Mouse (Mus musculus) liver, embryonic 11.5 days (tissue): Measurements from ENCODE around the gene Btbd35f8. TPM values are rescaled to one million over a fixed set of nuclear protein-coding genes. Genes with fewer than 3 reads are reported as not detected.
"Not testable (repeated sequence)": the region's sequence is repeated elsewhere in the genome, so short reads cannot be mapped to it uniquely, and the experiment has no call there.

Experiments used
- ATAC-seq: fragments of 200-750 bp; cut with Nextera tagmentation; replicated peaks from 2 replicates; pipeline ENCODE4 v1.8.0; 2017; ENCODE audit warnings: moderate number of reproducible peaks, mild to moderate bottlenecking, moderate TSS enrichment, moderate library complexity; ENCODE audit not compliant: low FRiP score
- DNase-seq: peaks from one replicate; pipeline ENCODE4 v3.0.0-alpha.2; 2017; ENCODE audit warnings: low spot score
- H3K27ac ChIP-seq: fragments of 300-500 bp; sonication (generic); 2 replicates; pipeline ENCODE4 v1.5.1; 2014; ENCODE audit warnings: mild to moderate bottlenecking, low read depth, low read length, control low read depth
- H3K27me3 ChIP-seq: fragments of 300-500 bp; sonication (generic); replicated peaks from 2 replicates; pipeline ENCODE4 v1.6.1; 2014; ENCODE audit warnings: low read length, mixed read lengths; ENCODE audit not compliant: control insufficient read depth, insufficient read depth
- H3K36me3 ChIP-seq: fragments of 300-500 bp; sonication (generic); 2 replicates; pipeline ENCODE4 v1.6.1; 2014; ENCODE audit warnings: mild to moderate bottlenecking, low read length, moderate library complexity, mixed read lengths; ENCODE audit not compliant: control insufficient read depth, insufficient read depth
- H3K4me1 ChIP-seq: fragments of 300-500 bp; sonication (generic); replicated peaks from 2 replicates; pipeline ENCODE4 v1.6.1; 2014; ENCODE audit warnings: low read length, mixed read lengths; ENCODE audit not compliant: control insufficient read depth, insufficient read depth
- H3K4me2 ChIP-seq: fragments of 300-500 bp; sonication (generic); 2 replicates; pipeline ENCODE4 v1.6.1; 2014; ENCODE audit warnings: mild to moderate bottlenecking, control low read depth, moderate library complexity
- H3K4me3 ChIP-seq: fragments of 300-500 bp; sonication (generic); 2 replicates; pipeline ENCODE4 v1.5.1; 2014; ENCODE audit warnings: low read depth, low read length, control low read depth
- H3K9ac ChIP-seq: fragments of 300-500 bp; sonication (generic); 2 replicates; pipeline ENCODE4 v1.6.1; 2014; ENCODE audit warnings: low read depth, low read length, control low read depth
- H3K9me3 ChIP-seq: fragments of 300-500 bp; sonication (generic); 2 replicates; pipeline ENCODE4 v1.6.1; 2016; ENCODE audit warnings: low read length, inconsistent platforms, mixed read lengths; ENCODE audit not compliant: control insufficient read depth
- WGBS: fragments of 180-500 bp; shearing (Covaris S2); extraction: QIAGEN DNeasy Blood & Tissue Kit; methylation state at CpG from one replicate; pipeline ENCODE4 v1.1.7; 2014; 5-methylcytosine and 5-hydroxymethylcytosine counted together
- polyA plus RNA-seq: library from polyadenylated mRNA; unstranded; fragments of >200 nt; fragmentation: Nextera tagmentation; extraction: Ambion mirVana; gene quantifications from 2 replicates; pipeline ENCODE4 v1.2.1, GENCODE M21; 2014

Btbd35f8 gene
- polyA plus RNA-seq: not detected in 2 replicates

- not testable (repeated sequence) for ATAC-seq, H3K9ac ChIP-seq, H3K4me3 ChIP-seq, H3K4me2 ChIP-seq, H3K27ac ChIP-seq, H3K36me3 ChIP-seq, H3K4me1 ChIP-seq, H3K9me3 ChIP-seq, H3K27me3 ChIP-seq, DNase-seq
- no CpG with 5 or more reads among the region's 3 CpGs for WGBS
These were observed at the start of gene Btbd35f8 for GRCm38 (mm10) chrX:34450224-34450623. Btbd35f8 (plus strand) TSS chrX:34450524.

Other genes starting within 250 kb of the Btbd35f8 start
- gene Spin2g, start 211.8 kb upstream of the Btbd35f8 start, polyA plus RNA-seq: not detected in 2 replicates